Mouse (Mus musculus) embryonic facial prominence, embryonic 15.5 days (tissue): ENCODE results near the gene Rnf26. TPM values are rescaled to one million over a fixed set of nuclear protein-coding genes. Genes with fewer than 3 reads are reported as not detected.

Experiments used
- ATAC-seq: fragments of 200-750 bp; cut with Nextera tagmentation; 2 replicates; pipeline ENCODE4 v1.8.0; 2017; ENCODE audit warnings: low read depth, moderate TSS enrichment; ENCODE audit not compliant: insufficient number of reproducible peaks, low FRiP score, low TSS enrichment
- H3K27ac ChIP-seq: fragments of 300-500 bp; sonication (generic); replicated peaks from 2 replicates; pipeline ENCODE4 v1.5.1; 2015; ENCODE audit warnings: mild to moderate bottlenecking, inconsistent platforms
- H3K27me3 ChIP-seq: fragments of 300-500 bp; sonication (generic); 2 replicates; pipeline ENCODE4 v1.6.1; 2015; ENCODE audit warnings: inconsistent platforms
- H3K36me3 ChIP-seq: fragments of 300-500 bp; sonication (generic); 2 replicates; pipeline ENCODE4 v1.6.1; 2015; ENCODE audit warnings: mild to moderate bottlenecking, inconsistent platforms
- H3K4me1 ChIP-seq: fragments of 300-500 bp; sonication (generic); 2 replicates; pipeline ENCODE4 v1.6.1; 2015; ENCODE audit warnings: inconsistent platforms
- H3K4me2 ChIP-seq: fragments of 300-500 bp; sonication (generic); replicated peaks from 2 replicates; pipeline ENCODE4 v1.6.1; 2015; ENCODE audit warnings: mild to moderate bottlenecking, inconsistent platforms
- H3K4me3 ChIP-seq: fragments of 300-500 bp; sonication (generic); replicated peaks from 2 replicates; pipeline ENCODE4 v1.5.1; 2015; ENCODE audit warnings: mild to moderate bottlenecking, inconsistent platforms
- H3K9ac ChIP-seq: fragments of 300-500 bp; sonication (generic); 2 replicates; pipeline ENCODE4 v1.6.1; 2015; ENCODE audit warnings: inconsistent platforms
- H3K9me3 ChIP-seq: fragments of 300-500 bp; sonication (generic); replicated peaks from 2 replicates; pipeline ENCODE4 v1.6.1; 2016; ENCODE audit warnings: inconsistent platforms
- WGBS: fragments of 180-500 bp; shearing (Covaris S2); methylation state at CpG from one replicate; pipeline ENCODE4 v1.1.7; 2015; 5-methylcytosine and 5-hydroxymethylcytosine counted together
- polyA plus RNA-seq: library from polyadenylated mRNA; unstranded; fragments of >200 nt; fragmentation: Nextera tagmentation; extraction: Ambion mirVana; gene quantifications from 2 replicates; pipeline ENCODE4 v1.2.1, GENCODE M21; 2015

The Rnf26 gene
- polyA plus RNA-seq, 1 experiment from 2014 or later = 68.0 TPM

DNA sequence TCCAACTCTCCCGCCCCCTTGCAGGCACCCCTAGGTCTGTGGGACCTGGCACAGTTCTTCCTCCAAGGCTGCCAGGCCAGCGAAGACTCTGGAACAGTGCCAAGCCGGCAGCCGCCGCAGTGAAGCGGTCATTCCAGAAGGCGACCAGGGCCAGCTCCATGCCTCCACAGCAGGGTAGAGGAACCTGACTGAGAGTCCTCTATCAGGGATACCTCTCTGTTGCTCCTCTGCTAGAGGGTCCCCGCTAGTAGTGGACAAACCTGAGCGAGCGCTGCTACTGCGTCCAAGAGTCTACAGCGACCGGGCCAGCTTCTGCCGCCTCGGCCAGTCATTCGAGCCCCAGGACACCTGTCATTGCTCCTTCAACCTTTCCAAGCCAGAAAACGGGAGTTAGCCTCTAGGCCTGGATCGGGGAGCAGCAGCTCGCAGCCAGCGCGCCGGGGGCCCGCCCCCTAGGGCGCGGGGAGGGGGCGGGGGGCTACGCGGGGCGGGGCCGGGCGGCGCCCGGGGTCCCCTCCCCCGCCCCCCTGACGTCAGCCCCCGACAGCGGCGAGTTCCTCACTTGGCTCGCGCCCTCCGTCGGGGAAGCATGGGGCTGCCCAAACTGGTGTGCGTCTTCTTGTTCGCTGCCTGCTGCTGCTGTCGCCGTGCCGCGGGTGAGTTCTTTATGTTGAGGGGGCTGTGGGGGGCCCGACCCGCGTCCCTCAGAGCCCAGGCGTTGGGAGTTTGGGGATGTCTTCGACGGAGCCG lies 21.0 kb upstream of the Rnf26 start, which contains the start of gene Mcam:
Mcam (plus strand) TSS at position 369 of the 750 bp plus-strand sequence.
- Histone ChIP-seq H3K4me3 (peak within 1 kb of the TSS; percentile 64), H3K27me3 (peaks cover 17% of the 10 kb centered on the region), H3K9ac (peak within 1 kb of the TSS; percentile 50), H3K27ac (peak within 1 kb of the TSS; percentile 81), H3K9me3 (no peaks in the 10 kb centered on the region), H3K4me1 (peaks cover 60% of the 10 kb centered on the region), H3K4me2 (peak within 1 kb of the TSS; percentile 92), H3K36me3 (0 out of 2 replicates have a peak, but pooled peaks cover 7% of the 10 kb centered on the region)
- WGBS = under 1% methylated on average over 50 of the region's 55 CpGs
- peak; percentile 39; the same call in 1 of the 2 replicates for ATAC-seq

DNA sequence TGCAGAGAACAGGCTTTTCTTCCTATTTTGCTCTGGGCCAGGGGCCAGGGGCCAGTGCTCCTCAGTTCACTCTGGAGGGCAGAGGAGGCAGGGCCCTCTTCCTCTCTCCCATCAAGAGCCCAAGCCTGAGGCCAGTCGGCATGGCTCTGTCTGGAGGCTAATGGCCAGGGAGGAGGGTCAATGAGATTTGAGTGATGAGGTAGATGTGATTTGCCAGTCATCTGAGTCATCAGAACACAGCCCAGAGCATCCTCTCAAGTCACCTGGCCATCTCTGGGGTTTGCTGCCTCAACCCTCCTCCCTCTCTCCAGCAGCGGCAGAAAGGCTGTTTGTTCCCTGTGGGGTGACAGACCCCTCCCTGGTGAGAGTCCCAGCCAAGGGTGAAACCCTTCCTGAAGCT lies 20.0 kb upstream of the Rnf26 start:
- Histone ChIP-seq H3K36me3 (0 out of 2 replicates have a peak, but pooled peaks cover 6% of the 10 kb centered on the region), H3K9ac (no peak overlapping the region), H3K9me3 (no peaks in the 10 kb centered on the region), H3K4me3 (peak overlapping the region; percentile 64), H3K27ac (peak overlapping the region; percentile 81; the same call in 1 of the 2 replicates), H3K4me1 (peaks cover 60% of the 10 kb centered on the region), H3K27me3 (peaks cover 17% of the 10 kb centered on the region), H3K4me2 (peak overlapping the region; percentile 92)
- WGBS = 27% methylated on average over 2 of the region's 2 CpGs
- no peak for ATAC-seq

DNA sequence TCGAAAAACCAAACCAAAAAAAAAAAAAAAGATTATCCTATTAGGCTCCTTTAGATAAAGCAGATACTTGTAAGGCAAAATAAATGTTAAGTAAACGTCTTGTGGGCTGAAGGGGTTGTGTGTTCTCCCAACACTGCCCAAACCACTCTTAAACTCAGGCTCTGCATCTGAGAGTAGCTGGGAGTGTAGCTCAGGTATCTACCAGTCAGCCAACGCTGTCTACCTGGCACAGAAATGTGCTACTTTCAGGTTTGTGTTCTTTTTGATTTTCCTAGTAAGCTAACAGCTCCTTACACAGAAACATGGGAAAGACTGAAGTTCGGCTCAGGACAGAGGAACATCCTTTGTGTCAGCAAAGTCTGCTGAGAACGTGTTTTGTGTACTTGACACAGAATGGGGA lies 18.9 kb upstream of the Rnf26 start:
- no peaks in the 10 kb centered on the region for H3K9me3 ChIP-seq
- WGBS = 62% methylated on average over 5 of the region's 5 CpGs
- H3K9ac ChIP-seq = no peak overlapping the region
- H3K27ac ChIP-seq = no peak overlapping the region
- H3K4me2 ChIP-seq = no peak overlapping the region
- peaks cover 17% of the 10 kb centered on the region for H3K27me3 ChIP-seq
- no peak for ATAC-seq
- H3K36me3 ChIP-seq = no peaks in the 10 kb centered on the region
- H3K4me3 ChIP-seq = no peak overlapping the region
- peaks cover 60% of the 10 kb centered on the region for H3K4me1 ChIP-seq

DNA sequence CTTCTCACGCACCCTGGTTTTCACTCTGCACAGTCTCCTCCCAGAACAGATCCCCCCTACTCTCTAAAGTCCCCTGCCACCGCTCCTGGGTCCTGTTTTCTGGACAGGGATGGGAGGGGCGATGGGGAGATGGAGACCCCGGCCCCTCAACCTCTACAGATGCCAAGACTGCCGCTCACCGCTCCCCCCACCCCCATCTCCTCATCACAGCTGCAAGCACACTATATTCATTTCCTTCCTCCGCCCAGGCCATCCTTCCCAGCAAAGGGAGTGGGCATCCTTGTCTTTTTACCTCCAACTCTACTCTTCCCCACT lies 17.9 kb upstream of the Rnf26 start:
- Histone ChIP-seq H3K4me2 (no peak overlapping the region), H3K9ac (no peak overlapping the region), H3K4me1 (peaks cover 58% of the 10 kb centered on the region), H3K36me3 (no peaks in the 10 kb centered on the region), H3K27ac (peak overlapping the region; percentile 40), H3K9me3 (no peaks in the 10 kb centered on the region), H3K4me3 (no peak overlapping the region), H3K27me3 (peaks cover 17% of the 10 kb centered on the region)
- 44% methylated on average over 7 of the region's 7 CpGs for WGBS
- no peak for ATAC-seq

DNA sequence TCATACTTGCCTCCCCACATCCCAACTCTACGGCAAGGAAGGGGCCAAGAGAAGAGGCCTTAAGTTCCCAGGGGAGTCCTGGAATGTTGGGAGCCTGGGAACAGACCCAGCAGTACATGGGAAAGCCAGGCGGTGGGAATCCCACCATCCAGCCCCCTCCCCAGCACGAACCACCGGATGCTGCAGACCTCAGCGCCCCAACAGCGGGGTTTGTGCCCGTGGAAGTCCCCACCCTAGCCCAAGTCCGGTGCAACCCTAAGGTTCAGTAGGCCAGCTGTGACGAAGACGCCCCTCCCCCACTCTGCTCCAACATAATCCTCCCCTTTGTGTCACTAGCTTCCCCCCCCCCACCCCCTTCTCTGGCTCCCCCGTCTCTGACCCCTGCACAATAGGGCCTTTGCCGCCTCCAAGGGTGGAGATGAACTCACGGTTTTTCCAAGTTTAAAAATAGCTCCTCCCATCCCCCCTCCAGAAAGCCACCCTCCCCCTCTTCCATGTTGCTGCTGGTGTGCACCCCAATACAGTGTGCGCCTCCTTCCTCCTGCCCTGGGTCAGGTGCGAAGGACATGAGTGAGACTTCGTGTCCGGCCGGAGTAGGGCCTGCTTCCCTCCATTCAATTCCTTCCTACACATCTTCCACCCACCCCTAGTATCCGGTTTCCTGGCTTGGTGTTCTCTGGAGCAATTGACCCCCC lies 17.4 kb upstream of the Rnf26 start:
- peak overlapping the region; percentile 84 for H3K27ac ChIP-seq
- no peaks in the 10 kb centered on the region for H3K9me3 ChIP-seq
- no peaks in the 10 kb centered on the region for H3K36me3 ChIP-seq
- peaks cover 58% of the 10 kb centered on the region for H3K4me1 ChIP-seq
- H3K27me3 ChIP-seq = peaks cover 17% of the 10 kb centered on the region
- H3K9ac ChIP-seq = no peak overlapping the region
- 22% methylated on average over 19 of the region's 19 CpGs for WGBS
- ATAC-seq = peak; percentile 19; the same call in 1 of the 2 replicates
- peak overlapping the region; percentile 75 for H3K4me2 ChIP-seq
- peak overlapping the region; percentile 41 for H3K4me3 ChIP-seq

DNA sequence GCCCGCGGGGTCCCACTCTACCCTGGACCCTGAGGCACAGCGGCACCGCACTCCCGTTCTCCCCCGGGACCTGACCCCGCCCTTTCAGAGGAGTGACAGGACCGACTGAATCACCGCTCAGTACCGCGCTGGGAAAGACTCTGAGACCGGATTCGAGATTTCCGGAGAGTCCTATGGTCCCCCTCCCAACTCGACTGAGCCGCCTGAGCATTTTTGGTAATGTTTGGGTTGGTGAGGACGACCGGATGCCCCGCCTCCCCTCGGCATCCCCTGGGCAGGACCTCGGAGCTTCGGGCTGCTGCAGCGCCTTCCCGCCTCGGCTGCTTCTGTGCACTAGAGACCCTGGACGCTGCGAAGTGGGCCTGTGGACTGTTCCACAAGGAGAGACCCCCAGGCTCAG lies 16.7 kb upstream of the Rnf26 start:
- under 1% methylated on average over 27 of the region's 27 CpGs for WGBS
- Histone ChIP-seq H3K36me3 (no peaks in the 10 kb centered on the region), H3K27ac (peak overlapping the region; percentile 84), H3K27me3 (peaks cover 17% of the 10 kb centered on the region), H3K9me3 (no peaks in the 10 kb centered on the region), H3K9ac (peak overlapping the region; percentile 21; the same call in 1 of the 2 replicates), H3K4me2 (peak overlapping the region; percentile 75), H3K4me3 (peak overlapping the region; percentile 41), H3K4me1 (peaks cover 56% of the 10 kb centered on the region)
- ATAC-seq = peak; percentile 51

DNA sequence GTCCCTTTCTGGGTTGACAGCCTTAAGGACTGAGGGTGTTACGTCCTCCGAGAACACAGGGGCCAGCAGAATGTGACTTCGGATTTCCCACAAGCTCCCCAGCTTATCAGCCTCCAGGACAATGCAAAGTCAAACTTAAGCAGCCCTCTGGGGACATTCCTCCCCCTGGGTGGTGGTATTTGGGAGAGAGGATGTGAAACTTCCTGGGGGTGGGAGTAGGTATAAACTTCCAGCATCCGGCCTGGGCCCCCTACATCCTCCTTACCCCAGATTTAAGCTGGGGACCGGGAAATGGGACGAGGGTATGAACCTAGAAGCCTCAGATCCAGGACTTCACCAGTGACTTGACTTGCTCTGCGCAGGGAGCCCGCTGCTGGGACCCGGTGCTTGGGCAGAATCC lies 16.3 kb upstream of the Rnf26 start:
- Histone ChIP-seq H3K4me2 (peak overlapping the region; percentile 75), H3K27ac (peak overlapping the region; percentile 84), H3K9ac (peak overlapping the region; percentile 21; the same call in 1 of the 2 replicates), H3K36me3 (no peaks in the 10 kb centered on the region), H3K4me1 (peaks cover 52% of the 10 kb centered on the region), H3K4me3 (peak overlapping the region; percentile 41), H3K9me3 (no peaks in the 10 kb centered on the region), H3K27me3 (peaks cover 17% of the 10 kb centered on the region)
- ATAC-seq = no peak
- WGBS = 8% methylated on average over 9 of the region's 9 CpGs

DNA sequence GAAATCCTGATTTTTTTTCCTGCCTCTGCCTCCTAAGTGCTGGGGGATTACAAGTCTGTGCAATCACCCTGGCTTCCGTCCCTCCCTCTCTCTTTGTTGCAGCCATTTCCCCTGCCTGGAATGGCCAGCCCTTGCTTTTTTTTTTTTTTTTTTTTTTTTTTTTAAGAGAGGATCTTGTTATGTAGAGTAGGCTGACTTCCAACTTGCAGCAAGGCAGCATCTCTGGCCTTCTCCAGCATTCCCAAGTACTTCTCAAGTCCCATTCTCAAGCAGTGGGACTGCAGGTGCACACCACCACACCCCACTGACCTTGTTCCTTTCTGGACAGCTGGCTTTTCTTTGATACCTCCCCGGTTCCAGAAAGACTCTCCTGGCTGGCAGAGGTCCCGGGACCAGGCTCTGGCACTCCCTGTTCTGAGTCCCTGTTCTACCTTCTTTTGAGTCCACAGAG lies 14.1 kb upstream of the Rnf26 start:
- Histone ChIP-seq H3K4me2 (no peak overlapping the region), H3K4me3 (no peak overlapping the region), H3K9ac (no peak overlapping the region), H3K27me3 (peaks cover 7% of the 10 kb centered on the region), H3K9me3 (no peaks in the 10 kb centered on the region), H3K4me1 (peaks cover 35% of the 10 kb centered on the region), H3K27ac (no peak overlapping the region), H3K36me3 (no peaks in the 10 kb centered on the region)
- no peak for ATAC-seq
- 66% methylated on average over 3 of the region's 3 CpGs for WGBS

DNA sequence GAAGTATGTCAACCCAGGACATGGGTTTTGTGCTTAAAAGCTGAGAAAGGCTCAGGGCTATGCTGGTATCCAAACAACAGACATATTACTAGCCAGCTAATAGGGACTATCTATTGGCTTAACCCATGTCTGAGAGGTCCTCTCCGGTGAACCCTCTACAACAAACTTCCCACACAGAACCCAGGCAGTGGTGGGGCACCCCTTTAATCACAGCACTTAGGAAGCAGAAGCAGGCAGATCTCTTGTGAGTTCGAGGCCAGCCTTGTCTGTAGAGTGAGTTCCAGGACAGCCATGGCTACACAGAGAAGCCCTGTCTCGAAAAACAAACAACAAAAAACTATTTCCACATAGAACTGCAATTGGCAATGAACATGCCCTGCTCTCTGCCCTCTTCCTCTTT lies 13.4 kb upstream of the Rnf26 start:
- Histone ChIP-seq H3K4me1 (peaks cover 35% of the 10 kb centered on the region), H3K4me3 (no peak overlapping the region), H3K36me3 (no peaks in the 10 kb centered on the region), H3K27me3 (0 out of 2 replicates have a peak, but pooled peaks cover 4% of the 10 kb centered on the region), H3K27ac (peak overlapping the region; percentile 56; the same call in 1 of the 2 replicates), H3K9me3 (no peaks in the 10 kb centered on the region), H3K9ac (no peak overlapping the region), H3K4me2 (no peak overlapping the region)
- ATAC-seq = no peak
- 83% methylated on average over 3 of the region's 3 CpGs for WGBS

DNA sequence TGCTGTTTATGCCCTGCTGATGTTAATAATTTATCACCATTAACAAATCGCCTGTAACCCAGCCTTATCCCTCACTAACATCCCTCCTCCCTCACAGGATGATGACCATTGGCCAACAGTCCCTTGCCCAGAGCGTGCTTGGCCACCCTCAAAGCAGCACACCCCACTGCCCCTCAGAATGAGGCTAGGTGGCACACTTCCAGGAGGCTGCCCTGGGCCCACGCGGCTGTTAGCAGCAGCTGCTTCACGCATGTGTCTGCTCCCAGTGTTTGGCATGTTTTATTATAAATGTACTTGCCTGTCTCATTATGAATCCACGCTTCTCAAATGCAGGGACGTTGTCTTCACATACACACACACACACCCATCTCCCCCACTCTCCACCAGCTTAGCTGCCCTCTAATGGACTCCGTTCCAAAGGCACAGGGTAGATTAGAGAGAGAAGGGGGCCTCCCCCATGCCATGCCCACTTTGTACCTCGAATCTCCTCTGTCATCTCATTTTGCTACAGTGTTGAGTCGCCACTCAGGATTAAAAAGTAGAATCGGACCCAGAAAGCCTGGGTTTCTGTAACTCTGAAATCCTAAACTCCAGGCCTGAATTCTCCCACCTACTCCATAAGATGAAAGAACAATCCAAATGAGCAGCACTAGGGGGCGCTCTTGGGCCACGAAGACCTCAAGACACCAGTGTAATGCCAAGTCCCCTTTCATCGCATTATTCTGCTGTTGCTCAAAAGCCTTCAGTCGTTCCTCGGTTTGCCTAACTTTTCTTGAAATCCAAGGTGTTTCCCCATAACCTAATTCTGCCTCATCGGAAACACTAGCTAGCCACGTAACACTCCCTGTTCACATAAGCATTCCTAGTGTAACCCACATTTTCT lies 12.5 kb upstream of the Rnf26 start:
- H3K27ac ChIP-seq = peak overlapping the region; percentile 56; the same call in 1 of the 2 replicates
- WGBS = 25% methylated on average over 18 of the region's 18 CpGs
- no peak overlapping the region for H3K9ac ChIP-seq
- no peaks in the 10 kb centered on the region for H3K36me3 ChIP-seq
- H3K4me1 ChIP-seq = peaks cover 27% of the 10 kb centered on the region
- no peak for ATAC-seq
- H3K4me2 ChIP-seq = peak overlapping the region; percentile 34; the same call in 1 of the 2 replicates
- H3K27me3 ChIP-seq = no peaks in the 10 kb centered on the region
- no peak overlapping the region for H3K4me3 ChIP-seq
- H3K9me3 ChIP-seq = no peaks in the 10 kb centered on the region
